In genomic region chr3:149476151-149476550, GRCm38 (mm10) we compare ENCODE assay signal across 21 mouse cellular contexts.
DNase-seq lines count a peak whose midpoint lies in the region; ATAC-seq and TF ChIP-seq lines count a peak whose summit lies in the region.
"Had no signal": no experiment of that assay in that cellular context is flagged by ENCODE, and none has a peak within 500 bp of the region (broad histone marks: within the 10 kb centered on the region; RNA-seq: fewer than 3 reads in every experiment).

No protein-coding gene starts in this region.

- DNase-seq in embryo, embryonic 11 days: peak; percentile 12
- no peak for DNase-seq in embryo, embryonic 9.5 days (ENCODE audit: extremely low spot score)
- DNase-seq in midbrain, embryonic 11.5 days (ENCODE audit: low spot score, missing footprints): peak; percentile 61
- no peak for DNase-seq in midbrain, postnatal 0 days (ENCODE audit: low spot score)
- peak; percentile 41 for DNase-seq in forelimb bud, embryonic 11.5 days (ENCODE audit: low read depth, low spot score)
- no peak for DNase-seq in layer of hippocampus, adult 18-20 months (ENCODE audit: low spot score in 2 of 2)
- DNase-seq: adrenal gland, adult 2 months; adrenal gland, postnatal 10 days; adrenal gland, postnatal 25 days; cerebellum, adult 11 months; cerebellum, adult 18-20 months; cerebellum, adult 8-10 months; cerebellum, adult 9-11 months; cerebellum, postnatal 14 days; cerebellum, postnatal 36 days; forebrain, postnatal 0 days had no signal

- no peak overlapping the region for H3K9ac ChIP-seq in midbrain, embryonic 11.5 days (ENCODE audit: low read length)
- no peak overlapping the region for H3K9ac ChIP-seq in midbrain, postnatal 0 days (replicated peaks; ENCODE audit: low read length, poor library complexity, severe bottlenecking)
- H3K9ac ChIP-seq: embryonic facial prominence, embryonic 13.5 days; embryonic facial prominence, embryonic 15.5 days; forebrain, embryonic 13.5 days; forebrain, embryonic 15.5 days; forebrain, postnatal 0 days had no signal

- no peak for ATAC-seq in midbrain, embryonic 11.5 days (ENCODE audit: low FRiP score)
- ATAC-seq in midbrain, postnatal 0 days (ENCODE audit: low FRiP score): no peak
- ATAC-seq: forebrain, embryonic 13.5 days; forebrain, embryonic 15.5 days; forebrain, postnatal 0 days had no signal

- no peak overlapping the region for H3K4me2 ChIP-seq in midbrain, embryonic 11.5 days
- H3K4me2 ChIP-seq in midbrain, postnatal 0 days (ENCODE audit: low read depth, low read length, poor library complexity, severe bottlenecking): no peak overlapping the region
- H3K4me2 ChIP-seq: embryonic facial prominence, embryonic 13.5 days; embryonic facial prominence, embryonic 15.5 days; forebrain, embryonic 13.5 days; forebrain, embryonic 15.5 days had no signal

- H3K27ac ChIP-seq in midbrain, embryonic 11.5 days (ENCODE audit: low read depth, low read length): no peak overlapping the region
- H3K27ac ChIP-seq in midbrain, postnatal 0 days (ENCODE audit: low read depth, low read length): no peak overlapping the region
- H3K27ac ChIP-seq: embryonic facial prominence, embryonic 13.5 days; embryonic facial prominence, embryonic 15.5 days; forebrain, embryonic 13.5 days; forebrain, embryonic 15.5 days had no signal

- TF ChIP-seq CTCF in midbrain, postnatal 0 days (IDR thresholded peaks at IDR 0.05): no peak

- WGBS in midbrain, embryonic 11.5 days: 94% methylated on average over 2 of the region's 2 CpGs
- WGBS in midbrain, postnatal 0 days: 91% methylated on average over 2 of the region's 2 CpGs

- no peaks in the 10 kb centered on the region for H3K27me3 ChIP-seq in midbrain, embryonic 11.5 days (ENCODE audit: control insufficient read depth, insufficient read depth, low read length)
- H3K27me3 ChIP-seq in midbrain, postnatal 0 days (ENCODE audit: insufficient read depth, low read length): no peaks in the 10 kb centered on the region
- H3K27me3 ChIP-seq: embryonic facial prominence, embryonic 13.5 days; embryonic facial prominence, embryonic 15.5 days; forebrain, embryonic 13.5 days; forebrain, embryonic 15.5 days had no signal

- H3K4me3 ChIP-seq in midbrain, embryonic 11.5 days (ENCODE audit: low read depth, low read length): no peak overlapping the region
- H3K4me3 ChIP-seq in midbrain, postnatal 0 days (ENCODE audit: low read depth, low read length): no peak overlapping the region
- H3K4me3 ChIP-seq: embryonic facial prominence, embryonic 13.5 days; embryonic facial prominence, embryonic 15.5 days; erythroblast, embryonic 14.5 days; forebrain, embryonic 13.5 days; forebrain, embryonic 15.5 days had no signal

- no peaks in the 10 kb centered on the region for H3K9me3 ChIP-seq in midbrain, embryonic 11.5 days (ENCODE audit: control insufficient read depth, low read length)
- no peaks in the 10 kb centered on the region for H3K9me3 ChIP-seq in midbrain, postnatal 0 days (ENCODE audit: low read length)
- H3K9me3 ChIP-seq: embryonic facial prominence, embryonic 13.5 days; embryonic facial prominence, embryonic 15.5 days; forebrain, embryonic 13.5 days; forebrain, embryonic 15.5 days had no signal

- no peaks in the 10 kb centered on the region for H3K4me1 ChIP-seq in midbrain, embryonic 11.5 days (ENCODE audit: control insufficient read depth, insufficient read depth, low read length)
- H3K4me1 ChIP-seq in midbrain, postnatal 0 days (ENCODE audit: insufficient read depth, low read length): no peaks in the 10 kb centered on the region
- H3K4me1 ChIP-seq: embryonic facial prominence, embryonic 13.5 days; embryonic facial prominence, embryonic 15.5 days; forebrain, embryonic 13.5 days; forebrain, embryonic 15.5 days had no signal

- H3K36me3 ChIP-seq in midbrain, embryonic 11.5 days (ENCODE audit: control insufficient read depth, insufficient read depth, low read length): no peaks in the 10 kb centered on the region
- no peaks in the 10 kb centered on the region for H3K36me3 ChIP-seq in midbrain, postnatal 0 days (ENCODE audit: insufficient read depth, low read length)
- H3K36me3 ChIP-seq: embryonic facial prominence, embryonic 13.5 days; embryonic facial prominence, embryonic 15.5 days; forebrain, embryonic 15.5 days had no signal

Comparison
In these comparisons a context has a peak if more than half of its experiments do, and no peak if none do; other contexts are left out.
1. DNase-seq: peak in embryo, embryonic 11 days (single experiment), midbrain, embryonic 11.5 days (single experiment) and forelimb bud, embryonic 11.5 days (single experiment); none in embryo, embryonic 9.5 days (single experiment), midbrain, postnatal 0 days (single experiment) and layer of hippocampus, adult 18-20 months (0 of 2).